Mouse (Mus musculus) kidney, adult 2 months (tissue): Measurements from ENCODE around the gene Metap1d. TPM values are rescaled to one million over a fixed set of nuclear protein-coding genes. Genes with fewer than 3 reads are reported as not detected.

Experiments used
- DNase-seq: peaks from one replicate; pipeline ENCODE4 v3.0.0; 2021
- H3K27ac ChIP-seq: fragments of 200-500 bp; 2 replicates; pipeline ENCODE4 v1.5.1; 2012; ENCODE audit warnings: low read depth, low read length, control low read depth, inconsistent platforms; ENCODE audit not compliant: insufficient read depth
- H3K27me3 ChIP-seq: fragments of 200-500 bp; replicated peaks from 2 replicates; pipeline ENCODE4 v1.6.1; 2012; ENCODE audit warnings: mild to moderate bottlenecking, moderate library complexity, low read length, inconsistent platforms; ENCODE audit not compliant: control insufficient read depth, insufficient read depth
- H3K36me3 ChIP-seq: fragments of 200-500 bp; 2 replicates; pipeline ENCODE4 v1.6.1; 2012; ENCODE audit warnings: mild to moderate bottlenecking, moderate library complexity, low read length, inconsistent platforms; ENCODE audit not compliant: control insufficient read depth, insufficient read depth
- H3K4me1 ChIP-seq: fragments of 200-500 bp; 2 replicates; pipeline ENCODE4 v1.6.1; 2011; ENCODE audit warnings: low read length; ENCODE audit not compliant: control insufficient read depth, insufficient read depth
- H3K4me3 ChIP-seq: fragments of 200-500 bp; 2 replicates; pipeline ENCODE4 v1.5.1; 2011; ENCODE audit warnings: mild to moderate bottlenecking, low read depth, low read length, control low read depth; ENCODE audit not compliant: insufficient read depth
- CTCF ChIP-seq: fragments of 200-500 bp; conservative IDR thresholded peaks from 2 replicates; pipeline ENCODE4 v1.5.1; 2011; ENCODE audit warnings: low read depth, mild to moderate bottlenecking, control low read depth, low read length, moderate library complexity, mixed read lengths; ENCODE audit not compliant: insufficient read depth, insufficient read length
- POLR2A ChIP-seq: fragments of 200-500 bp; IDR thresholded peaks from one replicate; pipeline ENCODE4 v1.6.1; 2011; ENCODE audit warnings: low read depth, low read length, control low read depth
- WGBS: fragments of 180-500 bp; shearing (Covaris S2); methylation state at CpG from one replicate; pipeline ENCODE4 v1.1.7; 2018; 5-methylcytosine and 5-hydroxymethylcytosine counted together
- polyA plus RNA-seq: library from polyadenylated mRNA; depleted of rRNA; stranded (reverse); fragments of >200 nt; gene quantifications from 2 replicates; pipeline ENCODE4 v1.2.3, GENCODE M21; 2012; rRNA removed

The Metap1d gene
- polyA plus RNA-seq = 33.6 and 34.6 TPM in 2 replicates

DNA sequence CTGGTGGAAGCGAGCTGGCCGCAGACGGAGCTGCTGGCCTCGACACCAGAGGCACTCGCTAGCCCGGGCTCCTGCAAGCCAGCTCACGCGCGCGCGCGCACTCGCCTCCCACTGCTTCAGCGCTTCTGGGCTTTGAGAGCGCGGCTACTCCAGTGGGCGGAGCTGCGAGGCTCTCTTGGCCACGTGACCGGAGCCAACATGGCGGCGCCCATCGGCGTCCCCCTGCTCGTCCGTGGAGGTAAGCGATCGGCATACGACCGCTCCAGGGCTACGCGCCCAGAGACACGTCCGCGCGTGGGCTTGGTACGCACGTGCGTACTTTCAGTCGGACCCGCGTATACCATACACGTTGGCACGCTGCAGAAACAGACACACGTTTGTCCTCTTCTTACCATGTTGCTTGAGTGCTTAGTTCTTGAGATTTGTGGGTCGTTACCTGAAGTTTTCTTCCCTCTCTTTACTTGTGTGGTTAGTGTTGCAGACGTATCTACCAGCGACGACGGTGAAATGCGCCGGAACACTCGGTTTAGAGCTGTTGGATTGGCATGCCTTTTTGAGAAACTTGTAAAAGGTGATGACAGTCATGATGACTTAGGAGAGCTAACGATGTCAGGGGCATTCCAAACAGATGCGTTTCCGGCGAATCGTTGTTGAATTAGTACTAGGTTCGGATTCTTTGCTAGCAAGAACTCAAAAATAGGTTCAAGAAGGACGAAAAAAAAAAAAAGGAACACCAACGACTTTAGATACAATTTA lies at the start of gene Metap1d:
Gene Metap1d, plus strand, starts transcription at position 116 of the 756 bp plus-strand sequence.
- H3K36me3 ChIP-seq = no peaks in the 10 kb centered on the region
- H3K4me1 ChIP-seq = no peaks in the 10 kb centered on the region
- peak within 1 kb of the TSS; percentile 33; the same call in 1 of the 2 replicates for H3K27ac ChIP-seq
- peak; percentile 97 for DNase-seq
- no peak for TF ChIP-seq CTCF
- TF ChIP-seq POLR2A = peak; percentile 72
- H3K27me3 ChIP-seq = no peaks in the 10 kb centered on the region
- under 1% methylated on average over 61 of the region's 61 CpGs for WGBS
- H3K4me3 ChIP-seq = peak within 1 kb of the TSS; percentile 98

DNA sequence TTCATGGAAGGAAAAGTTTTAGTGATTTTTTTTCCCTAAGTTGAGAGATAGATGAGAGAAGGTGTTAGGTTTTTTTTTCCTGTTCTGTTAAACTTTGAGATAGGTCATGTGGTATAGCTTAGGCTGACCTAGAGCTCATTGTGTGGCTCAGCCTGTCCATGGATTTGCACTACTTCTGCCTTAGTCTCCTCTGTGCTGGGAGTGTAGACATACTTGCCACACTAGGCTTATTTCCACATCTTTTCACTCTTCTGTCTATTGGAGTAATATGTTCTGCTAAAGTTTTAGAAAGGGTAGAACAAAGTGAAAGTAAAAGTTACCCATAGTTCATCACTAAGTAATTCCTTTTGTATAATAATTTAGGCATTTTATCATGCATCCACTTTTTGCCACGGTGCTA lies 47.5 kb upstream of the Metap1d start:
- Histone ChIP-seq H3K36me3 (no peaks in the 10 kb centered on the region), H3K27me3 (no peaks in the 10 kb centered on the region), H3K4me1 (no peaks in the 10 kb centered on the region), H3K27ac (no peak overlapping the region), H3K4me3 (no peak overlapping the region)
- TF ChIP-seq POLR2A (no peak), CTCF (no peak)
- no peak for DNase-seq
- whole genome bisulfite sequencing = 85% methylated on average over 1 of the region's 1 CpGs

DNA sequence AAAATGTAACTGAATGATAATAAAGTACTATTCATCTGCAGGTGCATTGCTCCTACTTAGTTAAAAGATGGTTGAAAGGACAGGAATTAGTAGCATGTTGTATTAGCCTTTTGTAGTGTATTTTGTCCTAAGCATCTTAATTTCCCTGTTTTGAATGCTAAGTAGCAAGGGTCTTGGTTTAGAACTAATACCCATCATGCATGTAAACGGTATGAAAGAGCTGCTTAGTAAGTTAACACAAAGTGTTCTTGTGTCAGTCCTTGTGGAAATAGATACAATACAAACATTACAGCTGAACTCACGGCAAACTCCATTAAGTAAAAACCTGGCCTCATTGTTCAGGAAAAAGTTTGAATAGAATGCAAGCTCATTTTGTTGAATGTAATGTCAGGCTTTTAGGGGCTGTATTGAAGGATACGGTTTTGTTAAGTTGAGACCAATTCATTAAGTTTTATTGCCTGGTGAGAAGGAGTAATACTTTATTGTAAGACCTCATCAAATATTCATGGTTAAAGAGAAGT lies 34.3 kb upstream of the Metap1d start:
- no peak for DNase-seq
- Histone ChIP-seq H3K4me1 (no peaks in the 10 kb centered on the region), H3K36me3 (no peaks in the 10 kb centered on the region), H3K27ac (no peak overlapping the region), H3K27me3 (no peaks in the 10 kb centered on the region), H3K4me3 (no peak overlapping the region)
- 69% methylated on average over 3 of the region's 3 CpGs for WGBS
- TF ChIP-seq POLR2A (no peak), CTCF (no peak)

DNA sequence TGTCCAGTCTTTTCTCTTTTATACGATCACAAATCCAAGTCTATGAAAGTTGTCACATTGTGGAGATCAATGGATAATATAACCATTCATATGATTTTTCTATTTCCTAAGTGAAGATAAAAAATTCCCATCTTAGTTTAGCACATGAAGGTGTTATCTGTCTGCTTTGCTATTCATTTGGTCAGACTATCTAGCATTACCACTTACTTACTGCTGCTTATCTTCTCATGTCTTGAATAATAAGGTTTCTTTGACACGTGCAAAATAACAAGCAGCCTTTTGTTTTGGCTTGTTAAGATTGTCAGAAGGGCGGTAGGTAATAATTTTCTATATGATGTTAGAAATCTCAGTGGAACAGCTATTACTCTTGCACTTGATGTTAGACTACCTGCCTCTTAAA lies 33.7 kb upstream of the Metap1d start:
- TF ChIP-seq CTCF (no peak), POLR2A (no peak)
- 94% methylated on average over 3 of the region's 3 CpGs for WGBS
- H3K4me1 ChIP-seq = no peaks in the 10 kb centered on the region
- H3K27me3 ChIP-seq = no peaks in the 10 kb centered on the region
- H3K36me3 ChIP-seq = no peaks in the 10 kb centered on the region
- H3K4me3 ChIP-seq = no peak overlapping the region
- no peak overlapping the region for H3K27ac ChIP-seq
- no peak for DNase-seq

DNA sequence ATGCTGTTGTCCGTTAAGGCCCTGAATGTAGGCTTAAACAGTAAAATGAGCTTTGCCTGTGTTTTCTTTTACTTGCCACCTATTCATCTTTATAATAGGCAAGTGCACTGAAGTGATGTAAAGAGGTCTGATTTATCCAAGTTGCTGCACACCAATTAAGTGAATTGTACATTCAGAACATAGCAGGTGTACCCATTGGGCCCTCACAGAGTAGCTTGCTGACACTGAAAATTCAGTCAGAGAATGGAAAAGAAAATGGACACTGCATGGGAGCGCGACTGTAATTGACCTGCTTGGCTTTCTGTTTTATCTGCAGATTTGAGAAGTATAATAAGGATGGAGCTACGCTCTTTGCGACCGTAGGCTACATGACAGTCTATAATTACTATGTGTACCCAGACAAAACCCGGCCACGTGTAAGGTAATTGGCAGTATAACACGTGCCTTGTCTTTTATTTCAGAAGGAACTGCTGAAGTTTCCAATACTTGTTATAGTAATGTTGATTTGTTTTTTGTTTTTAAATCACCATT lies 32.1 kb upstream of the Metap1d start:
- Histone ChIP-seq H3K4me1 (no peaks in the 10 kb centered on the region), H3K27me3 (no peaks in the 10 kb centered on the region), H3K36me3 (no peaks in the 10 kb centered on the region), H3K27ac (no peak overlapping the region), H3K4me3 (no peak overlapping the region)
- DNase-seq = no peak
- TF ChIP-seq CTCF = no peak
- TF ChIP-seq POLR2A = no peak
- 96% methylated on average over 9 of the region's 9 CpGs for WGBS

DNA sequence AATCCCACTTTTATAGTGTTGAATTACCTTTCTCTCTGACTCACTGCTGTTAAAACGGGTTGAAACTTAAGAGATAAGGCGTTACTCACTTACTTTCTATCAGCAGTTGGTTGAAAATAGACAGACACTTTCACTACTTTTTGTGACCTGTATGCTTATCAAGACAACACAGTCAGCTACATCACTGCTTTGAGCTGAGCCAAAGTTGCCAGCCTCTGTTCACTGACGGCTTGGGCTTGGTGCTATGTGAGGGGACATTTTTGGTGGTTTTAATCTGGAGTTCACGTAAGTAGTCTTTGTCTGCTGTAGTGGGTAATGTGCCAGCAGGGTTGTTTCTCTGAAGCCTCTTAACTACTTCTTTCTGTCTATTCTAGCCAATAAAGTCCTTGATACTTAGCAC lies 28.5 kb upstream of the Metap1d start:
- Histone ChIP-seq H3K4me1 (no peaks in the 10 kb centered on the region), H3K27ac (no peak overlapping the region), H3K27me3 (no peaks in the 10 kb centered on the region), H3K36me3 (no peaks in the 10 kb centered on the region), H3K4me3 (no peak overlapping the region)
- TF ChIP-seq POLR2A (no peak), CTCF (no peak)
- DNase-seq = no peak
- 89% methylated on average over 4 of the region's 4 CpGs for WGBS

DNA sequence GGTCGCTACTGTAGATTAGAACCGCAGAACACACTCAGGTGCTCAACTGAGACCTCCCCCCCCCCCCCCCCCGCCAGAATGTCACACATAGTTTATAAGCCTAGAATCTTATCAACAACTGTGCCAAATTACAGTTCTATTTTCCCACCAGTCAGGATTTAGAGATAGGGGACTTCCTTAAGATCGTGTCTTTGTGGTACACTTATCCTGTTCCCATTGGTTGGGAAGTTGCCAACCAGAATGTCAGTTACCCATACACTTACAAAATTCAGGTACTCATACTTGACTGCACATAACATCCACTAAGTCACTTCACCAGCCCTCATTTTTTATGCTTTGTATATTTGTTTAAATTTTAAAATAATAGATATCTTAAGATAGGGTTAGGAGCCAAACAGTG lies 17.6 kb upstream of the Metap1d start:
- 95% methylated on average over 4 of the region's 4 CpGs for WGBS
- no peak overlapping the region for H3K4me3 ChIP-seq
- no peaks in the 10 kb centered on the region for H3K27me3 ChIP-seq
- H3K27ac ChIP-seq = no peak overlapping the region
- TF ChIP-seq CTCF (no peak), POLR2A (no peak)
- H3K4me1 ChIP-seq = no peaks in the 10 kb centered on the region
- DNase-seq = no peak
- H3K36me3 ChIP-seq = peaks cover 3% of the 10 kb centered on the region; the same call in 1 of the 2 replicates
